Mouse (Mus musculus) forebrain, embryonic 11.5 days (tissue): ENCODE data around the gene Rbl2. TPM values are rescaled to one million over a fixed set of nuclear protein-coding genes. Genes with fewer than 3 reads are reported as not detected.

Experiments
- ATAC-seq: fragments of 200-750 bp; cut with Nextera tagmentation; replicated peaks from 2 replicates; pipeline ENCODE4 v1.8.0; 2017; ENCODE audit warnings: moderate TSS enrichment; ENCODE audit not compliant: low FRiP score
- DNase-seq: peaks from one replicate; pipeline ENCODE4 v3.0.0-alpha.2; 2017; ENCODE audit warnings: low spot score
- H3K27ac ChIP-seq: fragments of 300-500 bp; sonication (generic); 2 replicates; pipeline ENCODE4 v1.5.1; 2014; ENCODE audit warnings: low read depth, low read length
- H3K27me3 ChIP-seq: fragments of 300-500 bp; sonication (generic); 2 replicates; pipeline ENCODE4 v1.6.1; 2014; ENCODE audit warnings: mild to moderate bottlenecking, low read length, mixed read lengths; ENCODE audit not compliant: control insufficient read depth, insufficient read depth
- H3K36me3 ChIP-seq: fragments of 300-500 bp; sonication (generic); 2 replicates; pipeline ENCODE4 v1.6.1; 2014; ENCODE audit warnings: mild to moderate bottlenecking, low read length, moderate library complexity, mixed read lengths; ENCODE audit not compliant: control insufficient read depth, insufficient read depth
- H3K4me1 ChIP-seq: fragments of 300-500 bp; sonication (generic); replicated peaks from 2 replicates; pipeline ENCODE4 v1.6.1; 2014; ENCODE audit warnings: low read length, mixed read lengths; ENCODE audit not compliant: control insufficient read depth, insufficient read depth
- H3K4me2 ChIP-seq: fragments of 300-500 bp; sonication (generic); 2 replicates; pipeline ENCODE4 v1.6.1; 2014; ENCODE audit warnings: low read depth, mild to moderate bottlenecking, low read length, moderate library complexity, mixed read lengths; ENCODE audit not compliant: severe bottlenecking
- H3K4me3 ChIP-seq: fragments of 300-500 bp; sonication (generic); 2 replicates; pipeline ENCODE4 v1.5.1; 2014; ENCODE audit warnings: low read depth, low read length
- H3K9ac ChIP-seq: fragments of 300-500 bp; sonication (generic); 2 replicates; pipeline ENCODE4 v1.6.1; 2014; ENCODE audit warnings: low read length
- H3K9me3 ChIP-seq: fragments of 300-500 bp; sonication (generic); 2 replicates; pipeline ENCODE4 v1.6.1; 2016; ENCODE audit warnings: low read length, mixed read lengths; ENCODE audit not compliant: control insufficient read depth
- WGBS: fragments of 180-500 bp; shearing (Covaris S2); extraction: QIAGEN DNeasy Blood & Tissue Kit; methylation state at CpG from one replicate; pipeline ENCODE4 v1.1.7; 2014; 5-methylcytosine and 5-hydroxymethylcytosine counted together
- polyA plus RNA-seq: library from polyadenylated mRNA; unstranded; fragments of >200 nt; fragmentation: Nextera tagmentation; extraction: Ambion mirVana; gene quantifications from 2 replicates; pipeline ENCODE4 v1.2.1, GENCODE M21; 2014

Gene Rbl2
- polyA plus RNA-seq, 1 experiment from 2014 or later = 18.4 TPM

GRCm38 (mm10) chr8:91135308-91136181, 65.7 kb downstream of the Rbl2 start:
- Histone ChIP-seq H3K4me1 (peaks cover 8% of the 10 kb centered on the region; the same call in 1 of the 2 replicates), H3K27ac (no peak overlapping the region), H3K9ac (no peak overlapping the region), H3K9me3 (no peaks in the 10 kb centered on the region), H3K4me3 (no peak overlapping the region), H3K4me2 (no peak overlapping the region), H3K36me3 (no peaks in the 10 kb centered on the region), H3K27me3 (no peaks in the 10 kb centered on the region)
- WGBS = 59% methylated on average over 14 of the region's 14 CpGs
- ATAC-seq (no peak), DNase-seq (no peak)

GRCm38 (mm10) chr8:91140828-91141227, 71.0 kb downstream of the Rbl2 start:
- Histone ChIP-seq H3K4me2 (no peak overlapping the region), H3K27ac (no peak overlapping the region), H3K4me1 (no peaks in the 10 kb centered on the region), H3K9me3 (no peaks in the 10 kb centered on the region), H3K9ac (no peak overlapping the region), H3K4me3 (no peak overlapping the region), H3K27me3 (no peaks in the 10 kb centered on the region), H3K36me3 (no peaks in the 10 kb centered on the region)
- ATAC-seq (no peak), DNase-seq (no peak)
- 82% methylated on average over 4 of the region's 4 CpGs for WGBS

- H3K4me2 ChIP-seq = no peak overlapping the region
- no peaks in the 10 kb centered on the region for H3K9me3 ChIP-seq
- no peak for ATAC-seq
- DNase-seq = no peak
- no peak overlapping the region for H3K27ac ChIP-seq
- 13% methylated on average over 6 of the region's 6 CpGs for WGBS
- H3K9ac ChIP-seq = no peak overlapping the region
- no peaks in the 10 kb centered on the region for H3K36me3 ChIP-seq
- H3K4me3 ChIP-seq = no peak overlapping the region
- no peaks in the 10 kb centered on the region for H3K27me3 ChIP-seq
- H3K4me1 ChIP-seq = no peaks in the 10 kb centered on the region
These were observed 77.9 kb downstream of the Rbl2 start for GRCm38 (mm10) chr8:91147715-91148114.

- no peaks in the 10 kb centered on the region for H3K9me3 ChIP-seq
- 88% methylated on average over 15 of the region's 15 CpGs for WGBS
- H3K4me2 ChIP-seq = no peak overlapping the region
- H3K9ac ChIP-seq = no peak overlapping the region
- H3K27me3 ChIP-seq = no peaks in the 10 kb centered on the region
- no peak overlapping the region for H3K27ac ChIP-seq
- DNase-seq = no peak
- H3K4me1 ChIP-seq = no peaks in the 10 kb centered on the region
- no peaks in the 10 kb centered on the region for H3K36me3 ChIP-seq
- H3K4me3 ChIP-seq = no peak overlapping the region
- ATAC-seq = no peak
These were observed 78.9 kb downstream of the Rbl2 start for GRCm38 (mm10) chr8:91148643-91149178.

- ATAC-seq (no peak), DNase-seq (no peak)
- Histone ChIP-seq H3K27ac (no peak overlapping the region), H3K4me1 (no peaks in the 10 kb centered on the region), H3K9ac (no peak overlapping the region), H3K4me3 (no peak overlapping the region), H3K4me2 (no peak overlapping the region), H3K27me3 (no peaks in the 10 kb centered on the region), H3K9me3 (no peaks in the 10 kb centered on the region; the same call in 1 of the 2 replicates), H3K36me3 (no peaks in the 10 kb centered on the region)
- 74% methylated on average over 3 of the region's 3 CpGs for WGBS
These were observed 79.4 kb downstream of the Rbl2 start for GRCm38 (mm10) chr8:91149298-91149697.

- no peaks in the 10 kb centered on the region for H3K4me1 ChIP-seq
- no peaks in the 10 kb centered on the region for H3K27me3 ChIP-seq
- no peak overlapping the region for H3K4me3 ChIP-seq
- no peaks in the 10 kb centered on the region; the same call in 1 of the 2 replicates for H3K9me3 ChIP-seq
- ATAC-seq (no peak), DNase-seq (no peak)
- H3K36me3 ChIP-seq = no peaks in the 10 kb centered on the region
- 89% methylated on average over 7 of the region's 7 CpGs for WGBS
- no peak overlapping the region for H3K27ac ChIP-seq
- H3K9ac ChIP-seq = no peak overlapping the region
- no peak overlapping the region for H3K4me2 ChIP-seq
These were observed 81.7 kb downstream of the Rbl2 start for GRCm38 (mm10) chr8:91151531-91151930.

- 77% methylated on average over 3 of the region's 3 CpGs for WGBS
- ATAC-seq = no peak
- H3K9me3 ChIP-seq = no peaks in the 10 kb centered on the region; the same call in 1 of the 2 replicates
- H3K36me3 ChIP-seq = no peaks in the 10 kb centered on the region
- no peak overlapping the region for H3K4me3 ChIP-seq
- no peaks in the 10 kb centered on the region for H3K27me3 ChIP-seq
- H3K4me2 ChIP-seq = no peak overlapping the region
- no peaks in the 10 kb centered on the region for H3K4me1 ChIP-seq
- no peak overlapping the region for H3K9ac ChIP-seq
- H3K27ac ChIP-seq = no peak overlapping the region
- DNase-seq = no peak
These were observed 84.0 kb downstream of the Rbl2 start for GRCm38 (mm10) chr8:91153831-91154230.

- Histone ChIP-seq H3K27me3 (no peaks in the 10 kb centered on the region), H3K9me3 (no peaks in the 10 kb centered on the region; the same call in 1 of the 2 replicates), H3K36me3 (no peaks in the 10 kb centered on the region), H3K4me1 (no peaks in the 10 kb centered on the region), H3K4me3 (no peak overlapping the region), H3K27ac (no peak overlapping the region), H3K4me2 (no peak overlapping the region), H3K9ac (no peak overlapping the region)
- no peak for DNase-seq
- 41% methylated on average over 6 of the region's 6 CpGs for WGBS
- ATAC-seq = no peak
These were observed 84.7 kb downstream of the Rbl2 start for GRCm38 (mm10) chr8:91154564-91154963.
